Mouse (Mus musculus) heart, embryonic 14.5 days (tissue): ENCODE measurements around the gene Mrgbp. TPM values are rescaled to one million over a fixed set of nuclear protein-coding genes. Genes with fewer than 3 reads are reported as not detected.

Experiments
- ATAC-seq: fragments of 200-750 bp; cut with Nextera tagmentation; 2 replicates; pipeline ENCODE4 v1.8.0; 2017; ENCODE audit warnings: low read depth, moderate TSS enrichment; ENCODE audit not compliant: insufficient number of reproducible peaks, insufficient read depth, low FRiP score
- H3K27ac ChIP-seq, 2 experiments: fragments of 200-500 bp in 1 of 2; fragments of 300-500 bp in 1 of 2; sonication (generic) in 1 of 2; replicated peaks in 1 of 2; 2 replicates each; pipeline ENCODE4 v1.5.1; 2012 to 2014; ENCODE audit warnings: low read depth in 2 of 2, low read length in 2 of 2, control low read depth in 1 of 2, mild to moderate bottlenecking in 1 of 2, mixed read lengths in 1 of 2; ENCODE audit not compliant: control insufficient read depth in 1 of 2, insufficient read depth in 1 of 2
- H3K27me3 ChIP-seq: fragments of 300-500 bp; sonication (generic); 2 replicates; pipeline ENCODE4 v1.6.1; 2014; ENCODE audit warnings: mild to moderate bottlenecking, low read length, control low read depth; ENCODE audit not compliant: control insufficient read depth, insufficient read depth
- H3K36me3 ChIP-seq: fragments of 300-500 bp; sonication (generic); 2 replicates; pipeline ENCODE4 v1.6.1; 2014; ENCODE audit warnings: mild to moderate bottlenecking, control low read depth, low read length, mixed read lengths; ENCODE audit not compliant: control insufficient read depth, insufficient read depth
- H3K4me1 ChIP-seq, 2 experiments: fragments of 200-500 bp in 1 of 2; fragments of 300-500 bp in 1 of 2; sonication (generic) in 1 of 2; 2 replicates each; pipeline ENCODE4 v1.6.1; 2012 to 2014; ENCODE audit warnings: low read length in 2 of 2, control low read depth in 1 of 2, mixed read lengths in 1 of 2; ENCODE audit not compliant: control insufficient read depth in 2 of 2, insufficient read depth in 2 of 2
- H3K4me2 ChIP-seq: fragments of 300-500 bp; sonication (generic); 2 replicates; pipeline ENCODE4 v1.6.1; 2014; ENCODE audit warnings: mild to moderate bottlenecking, low read length
- H3K4me3 ChIP-seq, 2 experiments: fragments of 200-500 bp in 1 of 2; fragments of 300-500 bp in 1 of 2; sonication (generic) in 1 of 2; 2 replicates each; pipeline ENCODE4 v1.5.1; 2012 to 2014; ENCODE audit warnings: low read length in 2 of 2, mild to moderate bottlenecking in 2 of 2, control low read depth in 1 of 2, low read depth in 1 of 2, moderate library complexity in 1 of 2; ENCODE audit not compliant: control insufficient read depth in 1 of 2, insufficient read depth in 1 of 2
- H3K9ac ChIP-seq: fragments of 300-500 bp; sonication (generic); 2 replicates; pipeline ENCODE4 v1.6.1; 2014; ENCODE audit warnings: mild to moderate bottlenecking, low read length
- H3K9me3 ChIP-seq: fragments of 300-500 bp; sonication (generic); 2 replicates; pipeline ENCODE4 v1.6.1; 2016; ENCODE audit warnings: low read length, control low read depth; ENCODE audit not compliant: control insufficient read depth
- WGBS: fragments of 180-500 bp; shearing (Covaris S2); extraction: QIAGEN DNeasy Blood & Tissue Kit; methylation state at CpG from one replicate; pipeline ENCODE4 v1.1.7; 2014; 5-methylcytosine and 5-hydroxymethylcytosine counted together
- polyA plus RNA-seq: library from polyadenylated mRNA; unstranded; fragments of >200 nt; fragmentation: Nextera tagmentation; extraction: Ambion mirVana; gene quantifications from 2 replicates; pipeline ENCODE4 v1.2.1, GENCODE M21; 2014

Mrgbp gene
- polyA plus RNA-seq, 1 experiment from 2014 or later = 24.4 TPM

DNA sequence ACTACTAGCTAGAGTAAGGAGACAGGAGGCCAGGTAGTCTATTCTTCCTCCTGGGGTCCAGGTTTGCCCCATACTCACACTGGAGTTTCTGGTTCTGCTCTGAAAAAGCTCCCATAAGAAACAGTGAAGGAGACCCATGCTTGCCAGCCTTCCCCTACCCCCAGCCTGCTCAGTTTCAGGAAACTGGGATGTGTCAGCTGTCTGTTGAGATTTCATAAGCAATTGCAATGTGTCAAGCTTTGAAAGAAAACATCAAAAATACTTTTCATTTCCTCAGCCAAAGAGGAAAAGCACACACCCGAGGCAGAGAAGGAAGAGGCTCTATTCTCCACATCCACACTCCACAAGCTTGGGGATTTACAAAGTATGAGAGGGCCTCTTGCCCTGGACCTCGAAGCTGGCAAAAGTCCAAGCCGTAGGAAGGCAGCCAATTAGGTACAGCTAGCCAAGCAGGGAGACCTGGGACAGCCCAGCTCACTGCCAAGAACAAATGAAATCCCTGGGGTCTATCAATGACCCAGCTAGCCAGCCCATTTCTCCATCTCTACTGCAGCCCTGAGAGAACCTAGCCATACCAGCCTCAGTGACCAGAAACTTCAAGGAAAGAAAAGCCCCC is 12.0 kb upstream of the Mrgbp start:
- no peak overlapping the region for H3K9ac ChIP-seq
- peak; percentile 68; the same call in 1 of the 2 replicates for ATAC-seq
- no peak overlapping the region for H3K27ac ChIP-seq
- peaks cover 11% of the 10 kb centered on the region in 2 experiments for H3K4me1 ChIP-seq
- no peak overlapping the region for H3K4me2 ChIP-seq
- H3K9me3 ChIP-seq = no peaks in the 10 kb centered on the region
- H3K27me3 ChIP-seq = no peaks in the 10 kb centered on the region
- no peak overlapping the region for H3K4me3 ChIP-seq
- H3K36me3 ChIP-seq = no peaks in the 10 kb centered on the region
- whole genome bisulfite sequencing = 11% methylated on average over 3 of the region's 3 CpGs

DNA sequence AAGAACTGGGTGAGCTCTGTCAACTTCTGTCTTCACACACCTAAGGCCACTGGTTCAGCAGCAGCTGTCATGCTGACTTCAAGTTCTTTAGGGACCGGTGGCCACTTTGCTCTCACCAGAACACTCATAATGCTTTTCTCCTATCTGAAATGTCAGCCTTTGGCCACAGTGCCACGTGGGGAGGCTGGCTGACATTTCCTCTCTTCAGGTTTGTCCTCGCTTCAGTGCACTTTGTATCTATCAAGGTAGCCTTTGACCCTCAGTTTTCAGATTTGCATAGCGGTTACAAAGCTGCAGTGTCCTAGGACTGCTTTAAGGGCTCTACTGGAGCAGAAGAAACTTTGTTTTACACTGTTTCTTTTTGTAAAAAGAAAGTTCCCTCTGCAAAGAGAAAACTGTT is 4.6 kb upstream of the Mrgbp start:
- no peaks in the 10 kb centered on the region for H3K4me1 ChIP-seq
- no peak overlapping the region for H3K9ac ChIP-seq
- WGBS = 35% methylated on average over 4 of the region's 4 CpGs
- no peak overlapping the region for H3K27ac ChIP-seq
- H3K9me3 ChIP-seq = no peaks in the 10 kb centered on the region
- H3K4me2 ChIP-seq = no peak overlapping the region
- no peak overlapping the region for H3K4me3 ChIP-seq
- H3K27me3 ChIP-seq = no peaks in the 10 kb centered on the region
- ATAC-seq = no peak
- H3K36me3 ChIP-seq = no peaks in the 10 kb centered on the region

- H3K4me3 ChIP-seq = no peak overlapping the region
- no peak overlapping the region for H3K4me2 ChIP-seq
- H3K9ac ChIP-seq = no peak overlapping the region
- H3K36me3 ChIP-seq = no peaks in the 10 kb centered on the region
- no peaks in the 10 kb centered on the region for H3K27me3 ChIP-seq
- ATAC-seq = no peak
- H3K27ac ChIP-seq = no peak overlapping the region
- 2% methylated on average over 3 of the region's 3 CpGs for WGBS
- H3K9me3 ChIP-seq = no peaks in the 10 kb centered on the region
- peaks cover 4 to 11% of the 10 kb centered on the region in 2 experiments; a peak in 3 of 4 replicates for H3K4me1 ChIP-seq
Measured at GRCm38 (mm10) chr2:180578686-180579085, 2.4 kb upstream of the Mrgbp start.

DNA sequence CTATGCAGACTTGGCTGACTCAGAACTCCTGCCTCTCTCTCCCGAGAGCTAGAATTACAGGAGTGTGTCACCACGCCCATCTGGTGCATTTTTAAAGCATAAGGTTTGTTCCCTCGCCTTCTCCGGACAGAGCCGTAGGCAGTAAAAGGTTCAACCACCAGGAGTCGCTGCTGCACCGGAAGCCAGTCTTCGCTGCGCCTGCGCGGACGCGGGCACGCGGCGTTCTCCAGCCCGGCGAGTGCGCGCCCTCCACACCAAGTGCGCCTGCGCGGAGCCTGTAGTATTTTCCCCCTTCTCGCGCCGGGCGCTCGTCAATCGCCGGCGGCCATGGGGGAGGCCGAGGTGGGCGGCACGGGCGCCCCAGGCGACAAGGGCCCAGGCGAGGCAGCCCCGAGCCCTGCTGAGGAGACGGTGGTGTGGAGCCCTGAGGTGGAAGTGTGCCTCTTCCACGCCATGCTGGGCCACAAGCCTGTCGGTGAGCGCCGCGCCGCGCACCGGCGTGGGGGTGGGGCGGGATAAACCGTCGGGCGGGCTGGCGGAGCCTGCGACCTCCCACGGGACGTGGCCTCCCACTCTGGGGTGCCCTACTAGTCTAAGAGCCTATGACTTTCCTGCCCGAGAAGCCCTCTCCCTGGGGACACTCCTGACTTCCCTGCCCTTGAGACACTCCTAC is 1.5 kb downstream of the Mrgbp start:
- peak overlapping the region; percentile 89 to 91 for H3K4me3 ChIP-seq
- H3K9ac ChIP-seq = peak overlapping the region; percentile 97
- peaks cover 34% of the 10 kb centered on the region for H3K36me3 ChIP-seq
- peak overlapping the region; percentile 90 for H3K4me2 ChIP-seq
- ATAC-seq = peak; percentile 76
- H3K4me1 ChIP-seq = peaks cover 8 to 16% of the 10 kb centered on the region in 2 experiments; a peak in 3 of 4 replicates
- under 1% methylated on average over 57 of the region's 57 CpGs for WGBS
- peak overlapping the region in 1 of 2 experiments; percentile 72; a peak in 2 of 4 replicates for H3K27ac ChIP-seq
- H3K27me3 ChIP-seq = no peaks in the 10 kb centered on the region
- no peaks in the 10 kb centered on the region for H3K9me3 ChIP-seq

DNA sequence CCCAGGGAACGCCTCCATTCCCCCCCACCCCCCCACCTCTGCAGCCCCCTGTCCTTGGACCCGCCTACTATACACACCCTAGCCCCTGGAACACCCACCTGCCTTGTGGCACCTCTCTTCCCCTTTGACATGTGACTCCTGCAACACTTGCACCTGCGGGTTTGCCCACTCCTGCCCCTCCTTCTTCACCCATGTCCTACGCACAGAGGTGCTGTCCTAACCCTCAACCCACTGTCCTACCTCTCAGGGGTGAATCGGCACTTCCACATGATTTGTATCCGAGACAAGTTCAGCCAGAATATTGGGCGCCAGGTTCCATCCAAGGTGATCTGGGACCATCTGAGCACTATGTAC is 2.0 kb downstream of the Mrgbp start:
- Histone ChIP-seq H3K9me3 (no peaks in the 10 kb centered on the region), H3K4me2 (peak overlapping the region; percentile 90), H3K27me3 (no peaks in the 10 kb centered on the region), H3K4me3 (peak overlapping the region; percentile 89 to 91), H3K36me3 (peaks cover 34% of the 10 kb centered on the region), H3K9ac (peak overlapping the region; percentile 97), H3K4me1 (peaks cover 8 to 16% of the 10 kb centered on the region in 2 experiments; a peak in 3 of 4 replicates), H3K27ac (peak overlapping the region in 1 of 2 experiments; percentile 72; a peak in 1 of 4 replicates)
- 26% methylated on average over 7 of the region's 7 CpGs for WGBS
- peak; percentile 7; the same call in 1 of the 2 replicates for ATAC-seq

DNA sequence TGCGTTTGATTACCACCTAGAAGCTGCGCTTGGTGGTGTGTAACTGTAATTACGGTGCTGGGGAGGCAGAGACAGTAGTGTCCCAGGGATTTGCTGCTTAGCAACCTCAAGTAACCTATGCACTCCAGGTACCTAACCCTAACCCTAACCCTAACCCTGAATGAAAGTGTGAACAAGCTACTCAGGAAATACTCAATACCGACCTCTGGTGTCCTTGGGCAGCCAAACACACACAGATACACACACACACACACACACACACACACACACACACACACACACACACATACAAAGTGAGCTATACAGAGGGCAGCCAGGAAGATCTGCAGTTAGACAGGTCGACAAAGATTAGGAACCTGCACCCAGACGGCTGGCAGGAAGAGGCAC is 7.6 kb downstream of the Mrgbp start:
- Histone ChIP-seq H3K4me1 (peaks cover 10 to 13% of the 10 kb centered on the region in 2 experiments; a peak in 3 of 4 replicates), H3K27ac (peak overlapping the region; percentile 40 to 92), H3K27me3 (no peaks in the 10 kb centered on the region), H3K36me3 (peaks cover 64% of the 10 kb centered on the region), H3K4me3 (peak overlapping the region; percentile 82 to 96), H3K4me2 (peak overlapping the region; percentile 76), H3K9ac (peak overlapping the region; percentile 91), H3K9me3 (no peaks in the 10 kb centered on the region)
- 45% methylated on average over 6 of the region's 6 CpGs for WGBS
- ATAC-seq = peak; percentile 10

GRCm38 (mm10) chr2:180589123-180589831 is 8.2 kb downstream of the Mrgbp start, which contains the start of gene Ogfr:
TSS of gene Ogfr (plus strand) at chr2:180589245.
- Histone ChIP-seq H3K27me3 (no peaks in the 10 kb centered on the region), H3K4me2 (peak within 1 kb of the TSS; percentile 76), H3K36me3 (peaks cover 66% of the 10 kb centered on the region), H3K9ac (peak within 1 kb of the TSS; percentile 91), H3K4me1 (peaks cover 6 to 8% of the 10 kb centered on the region in 2 experiments; a peak in 3 of 4 replicates), H3K4me3 (peak within 1 kb of the TSS; percentile 82 to 96), H3K9me3 (no peaks in the 10 kb centered on the region), H3K27ac (peak within 1 kb of the TSS; percentile 92 to 93)
- WGBS = under 1% methylated on average over 67 of the region's 67 CpGs
- peak; percentile 91 for ATAC-seq
